Mouse (Mus musculus) bone marrow macrophage, adult 2 months (primary cell): ENCODE data around the gene Pla2g7.

Experiments used
- CTCF ChIP-seq: IDR thresholded peaks from 2 replicates; pipeline ENCODE4 v1.5.1; 2012; ENCODE audit warnings: low read depth, mild to moderate bottlenecking, low read length, moderate library complexity
- POLR2A ChIP-seq: IDR thresholded peaks from 2 replicates; pipeline ENCODE4 v1.6.1; 2012; ENCODE audit warnings: mild to moderate bottlenecking, low read depth, low read length, borderline replicate concordance

DNA sequence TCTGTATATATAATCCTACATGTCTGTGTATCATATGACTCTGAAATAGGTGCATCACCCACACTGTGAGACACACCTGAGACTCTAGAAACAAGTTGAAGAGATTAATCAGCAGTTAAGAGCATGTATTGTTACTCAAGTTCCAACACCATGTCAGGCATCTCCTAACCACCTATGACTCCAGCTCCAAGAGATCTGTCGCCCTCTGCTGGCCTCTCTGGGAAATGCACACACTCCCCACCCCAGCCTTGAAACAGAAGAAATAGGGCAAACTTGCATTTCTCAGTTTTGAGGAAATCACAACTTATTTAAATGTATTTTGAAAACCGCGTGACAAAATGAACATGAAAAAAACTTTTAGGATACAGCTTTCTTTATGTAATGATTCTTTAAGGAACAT, 38.8 kb downstream of the Pla2g7 start:
- TF ChIP-seq CTCF (peak; percentile 99), POLR2A (no peak)
